Mouse (Mus musculus): Measurements from ENCODE around the gene Slc38a3. TPM values are rescaled to one million over a fixed set of nuclear protein-coding genes. Genes with fewer than 3 reads are reported as not detected.

Slc38a3 gene
- polyA plus RNA-seq, 1 experiment, result not detected

- Histone ChIP-seq H3K4me3 (ENCODE audit: insufficient read depth, low read depth, low read length) (no peak overlapping the region), H3K27ac (ENCODE audit: insufficient read depth, low read depth, low read length) (no peak overlapping the region), H3K4me1 (ENCODE audit: control insufficient read depth, insufficient read depth, low read length) (peaks cover 35% of the 10 kb centered on the region)
- WGBS, result 68% methylated on average over 9 of the region's 9 CpGs
- TF ChIP-seq CTCF (IDR thresholded peaks at IDR 0.05; ENCODE audit: insufficient read depth, low read depth, low read length), result no peak
- TF ChIP-seq POLR2A (IDR thresholded peaks at IDR 0.05; ENCODE audit: insufficient read depth, low read depth, low read length), result no peak
Measured at GRCm38 (mm10) chr9:107696845-107697610, 27.7 kb upstream of the Slc38a3 start.

GRCm38 (mm10) chr9:107696106-107696479 is 26.8 kb upstream of the Slc38a3 start:
- no peak overlapping the region for H3K4me3 ChIP-seq (ENCODE audit: insufficient read depth, low read depth, low read length)
- H3K4me1 ChIP-seq (ENCODE audit: control insufficient read depth, insufficient read depth, low read length), result peaks cover 30% of the 10 kb centered on the region
- H3K27ac ChIP-seq (ENCODE audit: insufficient read depth, low read depth, low read length), result no peak overlapping the region
- TF ChIP-seq POLR2A (IDR thresholded peaks at IDR 0.05; ENCODE audit: insufficient read depth, low read depth, low read length) (no peak), CTCF (IDR thresholded peaks at IDR 0.05; ENCODE audit: insufficient read depth, low read depth, low read length) (no peak)
- WGBS, result 64% methylated on average over 6 of the region's 6 CpGs

GRCm38 (mm10) chr9:107695441-107696105 is 26.2 kb upstream of the Slc38a3 start:
- no peak overlapping the region for H3K27ac ChIP-seq (ENCODE audit: insufficient read depth, low read depth, low read length)
- peaks cover 26% of the 10 kb centered on the region for H3K4me1 ChIP-seq (ENCODE audit: control insufficient read depth, insufficient read depth, low read length)
- H3K4me3 ChIP-seq (ENCODE audit: insufficient read depth, low read depth, low read length), result no peak overlapping the region
- no peak for TF ChIP-seq CTCF (IDR thresholded peaks at IDR 0.05; ENCODE audit: insufficient read depth, low read depth, low read length)
- TF ChIP-seq POLR2A (IDR thresholded peaks at IDR 0.05; ENCODE audit: insufficient read depth, low read depth, low read length), result no peak
- 87% methylated on average over 12 of the region's 12 CpGs for WGBS

GRCm38 (mm10) chr9:107694627-107695026 is 25.3 kb upstream of the Slc38a3 start:
- H3K4me1 ChIP-seq (ENCODE audit: control insufficient read depth, insufficient read depth, low read length), result peaks cover 18% of the 10 kb centered on the region
- H3K4me3 ChIP-seq (ENCODE audit: insufficient read depth, low read depth, low read length), result no peak overlapping the region
- 81% methylated on average over 7 of the region's 7 CpGs for WGBS
- no peak overlapping the region for H3K27ac ChIP-seq (ENCODE audit: insufficient read depth, low read depth, low read length)
- TF ChIP-seq POLR2A (IDR thresholded peaks at IDR 0.05; ENCODE audit: insufficient read depth, low read depth, low read length), result no peak
- TF ChIP-seq CTCF (IDR thresholded peaks at IDR 0.05; ENCODE audit: insufficient read depth, low read depth, low read length), result no peak

GRCm38 (mm10) chr9:107693433-107693987 is 24.2 kb upstream of the Slc38a3 start:
- Histone ChIP-seq H3K4me1 (ENCODE audit: control insufficient read depth, insufficient read depth, low read length) (peaks cover 8% of the 10 kb centered on the region), H3K27ac (ENCODE audit: insufficient read depth, low read depth, low read length) (no peak overlapping the region), H3K4me3 (ENCODE audit: insufficient read depth, low read depth, low read length) (no peak overlapping the region)
- WGBS, result 83% methylated on average over 4 of the region's 4 CpGs
- no peak for TF ChIP-seq POLR2A (IDR thresholded peaks at IDR 0.05; ENCODE audit: insufficient read depth, low read depth, low read length)

- Histone ChIP-seq H3K27ac (ENCODE audit: insufficient read depth, low read depth, low read length) (no peak overlapping the region), H3K4me1 (ENCODE audit: control insufficient read depth, insufficient read depth, low read length) (peaks cover 8% of the 10 kb centered on the region), H3K4me3 (ENCODE audit: insufficient read depth, low read depth, low read length) (no peak overlapping the region)
- TF ChIP-seq POLR2A (IDR thresholded peaks at IDR 0.05; ENCODE audit: insufficient read depth, low read depth, low read length) (no peak), CTCF (IDR thresholded peaks at IDR 0.05; ENCODE audit: insufficient read depth, low read depth, low read length) (no peak)
- 68% methylated on average over 5 of the region's 5 CpGs for WGBS
Measured at GRCm38 (mm10) chr9:107692785-107693184, 23.5 kb upstream of the Slc38a3 start.

- TF ChIP-seq POLR2A (IDR thresholded peaks at IDR 0.05; ENCODE audit: insufficient read depth, low read depth, low read length) (no peak), CTCF (IDR thresholded peaks at IDR 0.05; ENCODE audit: insufficient read depth, low read depth, low read length) (no peak)
- Histone ChIP-seq H3K4me1 (ENCODE audit: control insufficient read depth, insufficient read depth, low read length) (peaks cover 6% of the 10 kb centered on the region; the same call in 1 of the 2 replicates), H3K27ac (ENCODE audit: insufficient read depth, low read depth, low read length) (no peak overlapping the region), H3K4me3 (ENCODE audit: insufficient read depth, low read depth, low read length) (no peak overlapping the region)
- WGBS, result 94% methylated on average over 8 of the region's 8 CpGs
Measured at GRCm38 (mm10) chr9:107690391-107690790, 21.1 kb upstream of the Slc38a3 start.

- TF ChIP-seq POLR2A (IDR thresholded peaks at IDR 0.05; ENCODE audit: insufficient read depth, low read depth, low read length) (no peak), CTCF (IDR thresholded peaks at IDR 0.05; ENCODE audit: insufficient read depth, low read depth, low read length) (no peak)
- H3K27ac ChIP-seq (ENCODE audit: insufficient read depth, low read depth, low read length), result no peak overlapping the region
- WGBS, result 81% methylated on average over 7 of the region's 7 CpGs
- 0 out of 2 replicates have a peak, but pooled peaks cover 2% of the 10 kb centered on the region for H3K4me1 ChIP-seq (ENCODE audit: control insufficient read depth, insufficient read depth, low read length)
- H3K4me3 ChIP-seq (ENCODE audit: insufficient read depth, low read depth, low read length), result no peak overlapping the region
Measured at GRCm38 (mm10) chr9:107688939-107689338, 19.6 kb upstream of the Slc38a3 start.

- TF ChIP-seq CTCF (IDR thresholded peaks at IDR 0.05; ENCODE audit: insufficient read depth, low read depth, low read length) (no peak), POLR2A (IDR thresholded peaks at IDR 0.05; ENCODE audit: insufficient read depth, low read depth, low read length) (no peak)
- 94% methylated on average over 5 of the region's 5 CpGs for WGBS
- Histone ChIP-seq H3K4me3 (ENCODE audit: insufficient read depth, low read depth, low read length) (no peak overlapping the region), H3K4me1 (ENCODE audit: control insufficient read depth, insufficient read depth, low read length) (0 out of 2 replicates have a peak, but pooled peaks cover 2% of the 10 kb centered on the region), H3K27ac (ENCODE audit: insufficient read depth, low read depth, low read length) (no peak overlapping the region)
Measured at GRCm38 (mm10) chr9:107688415-107688814, 19.1 kb upstream of the Slc38a3 start.
